Mouse (Mus musculus): ENCODE data around the gene Hps4. TPM values are rescaled to one million over a fixed set of nuclear protein-coding genes. Genes with fewer than 3 reads are reported as not detected.

Gene Hps4
- total and polyA plus RNA-seq, 2 experiments from 2014 or later: 32.7 to 45.6 TPM

DNA sequence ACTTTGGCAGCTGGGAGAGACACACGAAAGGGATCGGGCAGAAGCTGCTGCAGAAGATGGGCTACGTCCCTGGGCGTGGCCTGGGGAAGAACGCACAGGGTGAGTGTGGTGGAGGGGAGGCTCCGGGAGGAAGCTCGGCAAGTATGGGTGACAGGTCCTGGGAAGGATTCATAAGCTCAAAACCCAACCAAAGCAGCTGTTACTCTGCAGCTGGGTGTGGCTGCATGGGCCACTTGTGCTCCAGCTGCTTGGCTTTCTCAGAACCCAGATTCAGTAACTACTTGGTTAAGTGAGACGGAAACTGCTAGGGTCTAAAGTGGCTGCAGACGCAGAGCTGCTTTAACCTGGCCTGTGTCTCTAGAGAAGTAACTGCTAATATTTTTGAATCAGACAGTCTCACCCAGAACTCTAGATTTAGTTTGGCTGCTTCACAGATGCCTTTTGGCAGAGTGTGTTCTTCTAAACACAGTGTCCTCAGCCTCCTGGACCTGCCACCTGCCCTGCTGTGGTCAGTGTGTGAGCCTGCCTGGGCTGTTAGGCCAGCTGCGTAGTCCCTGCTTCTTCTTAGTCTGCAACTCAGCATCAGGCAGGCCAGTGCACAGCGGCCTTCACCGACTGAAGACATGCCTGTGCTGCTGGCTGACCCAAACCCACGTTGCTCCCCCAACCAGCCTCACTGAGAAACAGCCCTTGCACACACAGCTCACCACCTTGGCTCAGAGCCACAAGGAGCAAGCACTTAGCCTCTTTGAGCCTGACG is 12.9 kb upstream of the Hps4 start:
- peaks cover 6% of the 10 kb centered on the region for H3K4me1 ChIP-seq (ENCODE audit: insufficient read depth, low read length)
- no peaks in the 10 kb centered on the region for H3K9me3 ChIP-seq (ENCODE audit: low read length)
- no peak overlapping the region for H3K4me3 ChIP-seq (ENCODE audit: low read length)
- DNase-seq (ENCODE audit: low spot score): no peak
- no peak overlapping the region for H3K9ac ChIP-seq (replicated peaks; ENCODE audit: low read length)
- WGBS: 93% methylated on average over 14 of the region's 14 CpGs
- no peak overlapping the region for H3K27ac ChIP-seq
- H3K27me3 ChIP-seq (ENCODE audit: insufficient read depth, low read length): no peaks in the 10 kb centered on the region
- TF ChIP-seq CTCF (IDR thresholded peaks at IDR 0.05; ENCODE audit: low read depth): no peak
- no peak overlapping the region for H3K4me2 ChIP-seq (ENCODE audit: low read depth, low read length)
- peaks cover 60% of the 10 kb centered on the region for H3K36me3 ChIP-seq (ENCODE audit: insufficient read depth, low read length)
- no peak for ATAC-seq

DNA sequence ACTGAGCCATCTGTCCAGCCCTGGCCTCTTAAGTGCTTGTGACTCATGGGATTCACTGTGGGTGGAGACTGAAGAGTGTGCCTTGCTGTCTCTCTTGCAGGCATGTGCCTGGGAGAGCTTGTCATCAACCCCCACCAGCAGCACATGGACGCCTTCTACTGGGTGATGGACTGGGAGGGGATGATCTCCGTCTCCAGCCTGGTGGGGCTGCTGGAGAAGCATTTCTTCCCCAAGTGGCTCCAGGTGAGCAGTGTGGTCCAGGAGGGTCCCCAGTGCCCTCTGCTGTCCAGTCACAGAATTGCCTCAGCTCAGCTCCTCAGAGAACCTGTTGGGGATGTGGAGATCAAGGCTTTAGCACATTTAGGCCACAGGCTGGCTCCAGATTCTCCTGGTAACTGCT is 7.4 kb upstream of the Hps4 start:
- 21% methylated on average over 2 of the region's 2 CpGs for WGBS
- ATAC-seq (peak; percentile 25; the same call in 1 of the 2 replicates), DNase-seq (ENCODE audit: low spot score) (peak; percentile 58)
- Histone ChIP-seq H3K9ac (replicated peaks; ENCODE audit: low read length) (no peak overlapping the region), H3K4me3 (ENCODE audit: low read length) (no peak overlapping the region), H3K4me1 (ENCODE audit: insufficient read depth, low read length) (no peaks in the 10 kb centered on the region), H3K4me2 (ENCODE audit: low read depth, low read length) (no peak overlapping the region), H3K27me3 (ENCODE audit: insufficient read depth, low read length) (no peaks in the 10 kb centered on the region), H3K9me3 (ENCODE audit: low read length) (no peaks in the 10 kb centered on the region), H3K36me3 (ENCODE audit: insufficient read depth, low read length) (peaks cover 81% of the 10 kb centered on the region), H3K27ac (no peak overlapping the region)
- TF ChIP-seq CTCF (IDR thresholded peaks at IDR 0.05; ENCODE audit: low read depth): peak; percentile 78

DNA sequence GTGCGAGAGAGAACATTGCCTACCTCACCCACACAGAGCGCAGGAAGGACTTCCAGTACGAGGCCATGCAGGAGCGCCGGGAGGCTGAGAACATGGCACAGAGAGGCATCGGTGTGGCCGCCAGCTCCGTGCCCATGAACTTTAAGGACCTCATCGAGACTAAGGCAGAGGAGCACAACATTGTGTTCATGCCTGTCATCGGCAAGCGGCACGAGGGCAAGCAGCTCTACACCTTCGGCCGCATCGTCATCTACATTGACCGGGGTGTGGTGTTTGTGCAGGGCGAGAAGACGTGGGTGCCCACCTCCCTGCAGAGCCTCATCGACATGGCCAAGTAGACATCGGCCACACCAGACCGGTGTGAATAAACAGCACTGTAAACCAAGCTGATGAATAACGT is 5.9 kb upstream of the Hps4 start:
- no peak overlapping the region for H3K27ac ChIP-seq
- H3K27me3 ChIP-seq (ENCODE audit: insufficient read depth, low read length): no peaks in the 10 kb centered on the region
- no peak for TF ChIP-seq CTCF (IDR thresholded peaks at IDR 0.05; ENCODE audit: low read depth)
- H3K4me1 ChIP-seq (ENCODE audit: insufficient read depth, low read length): no peaks in the 10 kb centered on the region
- ATAC-seq (no peak), DNase-seq (ENCODE audit: low spot score) (no peak)
- H3K4me3 ChIP-seq (ENCODE audit: low read length): no peak overlapping the region
- H3K4me2 ChIP-seq (ENCODE audit: low read depth, low read length): no peak overlapping the region
- H3K36me3 ChIP-seq (ENCODE audit: insufficient read depth, low read length): peaks cover 65% of the 10 kb centered on the region
- WGBS: 93% methylated on average over 22 of the region's 22 CpGs
- no peak overlapping the region for H3K9ac ChIP-seq (replicated peaks; ENCODE audit: low read length)
- no peaks in the 10 kb centered on the region for H3K9me3 ChIP-seq (ENCODE audit: low read length)

DNA sequence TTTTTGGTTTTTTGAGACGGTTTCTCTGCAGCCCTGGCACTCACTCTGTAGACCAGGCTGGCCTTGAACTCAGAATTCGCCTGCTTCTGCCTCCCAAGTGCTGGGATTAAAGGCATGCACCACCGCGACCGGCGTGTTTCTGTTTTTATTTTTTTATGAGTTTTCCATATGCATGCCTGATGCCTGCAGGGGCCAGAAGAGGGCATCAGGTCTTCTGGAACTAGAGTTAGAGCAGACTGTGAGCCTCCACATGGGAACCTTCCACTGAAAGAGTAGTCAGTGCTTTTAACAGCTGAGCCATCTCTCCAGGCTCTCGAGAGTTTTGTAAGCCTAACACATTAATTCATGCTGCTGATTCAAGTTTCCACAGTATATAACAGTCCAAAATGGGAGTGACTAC is 3.7 kb upstream of the Hps4 start:
- 0 out of 2 replicates have a peak, but pooled peaks cover 4% of the 10 kb centered on the region for H3K4me1 ChIP-seq (ENCODE audit: insufficient read depth, low read length)
- no peaks in the 10 kb centered on the region for H3K27me3 ChIP-seq (ENCODE audit: insufficient read depth, low read length)
- DNase-seq (ENCODE audit: low spot score): peak; percentile 33
- no peak overlapping the region for H3K27ac ChIP-seq
- ATAC-seq: no peak
- H3K9me3 ChIP-seq (ENCODE audit: low read length): no peaks in the 10 kb centered on the region
- H3K4me2 ChIP-seq (ENCODE audit: low read depth, low read length): no peak overlapping the region
- no peak overlapping the region for H3K4me3 ChIP-seq (ENCODE audit: low read length)
- 49% methylated on average over 7 of the region's 7 CpGs for WGBS
- H3K36me3 ChIP-seq (ENCODE audit: insufficient read depth, low read length): peaks cover 45% of the 10 kb centered on the region
- no peak overlapping the region for H3K9ac ChIP-seq (replicated peaks; ENCODE audit: low read length)
- TF ChIP-seq CTCF (IDR thresholded peaks at IDR 0.05; ENCODE audit: low read depth): peak; percentile 45

DNA sequence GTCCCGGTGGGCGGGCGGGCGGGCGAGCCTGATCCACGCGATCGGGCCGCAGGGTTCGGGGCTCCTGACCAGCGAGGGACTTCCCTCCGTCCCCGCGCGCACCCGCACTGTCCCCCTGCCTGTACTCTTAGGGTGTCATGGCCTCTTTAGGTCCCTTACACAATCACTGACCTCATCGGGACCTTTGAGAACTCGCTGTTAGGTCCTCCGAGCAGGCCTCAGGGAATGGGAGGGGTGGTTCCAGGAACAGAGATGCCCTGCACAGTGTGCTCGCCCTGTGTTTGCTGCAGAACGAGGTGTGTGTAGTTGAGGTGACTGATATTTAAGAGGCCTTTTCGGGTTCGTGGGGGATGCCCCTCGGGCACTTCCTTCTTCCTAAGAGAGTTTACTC is 317 bp downstream of the Hps4 start:
- Histone ChIP-seq H3K9ac (replicated peaks; ENCODE audit: low read length) (peak overlapping the region; percentile 79), H3K27me3 (ENCODE audit: insufficient read depth, low read length) (no peaks in the 10 kb centered on the region), H3K27ac (peak overlapping the region; percentile 68), H3K4me2 (ENCODE audit: low read depth, low read length) (peak overlapping the region; percentile 77), H3K4me1 (ENCODE audit: insufficient read depth, low read length) (0 out of 2 replicates have a peak, but pooled peaks cover 9% of the 10 kb centered on the region), H3K4me3 (ENCODE audit: low read length) (peak overlapping the region; percentile 81), H3K36me3 (ENCODE audit: insufficient read depth, low read length) (peaks cover 15% of the 10 kb centered on the region), H3K9me3 (ENCODE audit: low read length) (no peaks in the 10 kb centered on the region)
- no peak for TF ChIP-seq CTCF (IDR thresholded peaks at IDR 0.05; ENCODE audit: low read depth)
- WGBS: 0% methylated on average over 20 of the region's 24 CpGs
- peak; percentile 71 for ATAC-seq
- DNase-seq (ENCODE audit: low spot score): no peak

DNA sequence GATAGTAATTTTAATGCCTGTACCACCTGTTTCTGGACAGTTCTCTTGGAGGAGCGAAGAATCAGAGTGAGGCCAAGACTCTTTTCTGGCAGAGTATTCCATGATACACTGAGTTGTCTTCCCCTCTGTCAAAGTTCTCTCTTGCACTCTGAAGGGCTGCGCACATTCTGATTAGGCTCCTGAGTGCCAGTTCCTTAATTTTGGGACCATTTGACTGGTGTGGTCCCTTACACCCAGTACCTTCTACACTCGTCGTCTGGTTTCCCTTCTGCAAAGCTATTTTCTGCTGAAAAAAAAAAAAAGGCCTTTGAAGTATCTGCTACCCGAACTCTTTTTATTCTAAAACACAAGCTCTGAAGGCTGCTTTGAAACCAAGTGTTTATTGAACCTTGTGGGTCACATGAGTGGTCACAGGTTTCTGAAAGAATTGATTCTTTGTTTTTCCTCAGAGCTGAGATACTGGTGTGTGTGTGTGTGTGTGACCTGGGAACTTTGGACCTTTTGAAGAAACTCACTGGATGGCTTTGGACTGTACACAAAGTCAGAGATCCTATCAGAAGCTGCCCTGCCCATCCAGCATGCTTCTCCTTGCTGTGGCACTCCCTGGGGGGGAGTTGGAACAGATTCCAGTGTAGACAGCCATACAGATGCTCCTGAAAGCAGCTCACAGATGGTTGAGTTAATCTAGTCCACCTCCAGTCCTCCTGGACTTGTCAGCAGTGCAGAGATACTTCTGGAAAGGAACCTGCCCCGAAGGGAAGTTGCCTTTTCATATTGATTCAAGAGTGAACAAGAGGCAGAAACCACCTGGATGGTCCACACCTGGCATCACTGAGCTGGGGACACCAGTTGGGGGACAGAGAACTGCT is 1.4 kb downstream of the Hps4 start:
- WGBS: 78% methylated on average over 6 of the region's 6 CpGs
- Histone ChIP-seq H3K36me3 (ENCODE audit: insufficient read depth, low read length) (peaks cover 11% of the 10 kb centered on the region; the same call in 1 of the 2 replicates), H3K4me3 (ENCODE audit: low read length) (no peak overlapping the region), H3K4me2 (ENCODE audit: low read depth, low read length) (no peak overlapping the region), H3K4me1 (ENCODE audit: insufficient read depth, low read length) (0 out of 2 replicates have a peak, but pooled peaks cover 9% of the 10 kb centered on the region), H3K27ac (no peak overlapping the region), H3K9ac (replicated peaks; ENCODE audit: low read length) (0 out of 2 replicates have a peak overlapping the region, but pooled peaks have one; percentile 14), H3K27me3 (ENCODE audit: insufficient read depth, low read length) (no peaks in the 10 kb centered on the region), H3K9me3 (ENCODE audit: low read length) (no peaks in the 10 kb centered on the region)
- ATAC-seq (no peak), DNase-seq (ENCODE audit: low spot score) (no peak)
- no peak for TF ChIP-seq CTCF (IDR thresholded peaks at IDR 0.05; ENCODE audit: low read depth)
